Mouse (Mus musculus) lung, postnatal 36 days (tissue): ENCODE results near the gene Lep.

Source experiments
- DNase-seq: peaks from one replicate; pipeline ENCODE4 v3.0.0; 2022; ENCODE audit warnings: mixed read lengths

The Lep gene

GRCm38 (mm10) chr6:29059846-29060685, at the start of gene Lep:
Lep (plus strand) TSS chr6:29060220.
- no peak for DNase-seq

GRCm38 (mm10) chr6:29011651-29012050, 48.4 kb upstream of the Lep start:
- no peak for DNase-seq

GRCm38 (mm10) chr6:29013216-29013615, 46.8 kb upstream of the Lep start:
- no peak for DNase-seq

- no peak for DNase-seq
Measured at GRCm38 (mm10) chr6:29016891-29017412, 43.1 kb upstream of the Lep start.

- no peak for DNase-seq
Measured at GRCm38 (mm10) chr6:29019756-29020720, 40.0 kb upstream of the Lep start.

GRCm38 (mm10) chr6:29020937-29021336, 39.1 kb upstream of the Lep start:
- DNase-seq: no peak

GRCm38 (mm10) chr6:29021501-29021900, 38.5 kb upstream of the Lep start:
- DNase-seq: no peak

GRCm38 (mm10) chr6:29022115-29022514, 37.9 kb upstream of the Lep start:
- no peak for DNase-seq

- DNase-seq: peak; percentile 62
Measured at GRCm38 (mm10) chr6:29023206-29023967, 36.6 kb upstream of the Lep start.

- peak; percentile 49 for DNase-seq
Measured at GRCm38 (mm10) chr6:29024000-29024417, 36.0 kb upstream of the Lep start.

- no peak for DNase-seq
Measured at GRCm38 (mm10) chr6:29025796-29026482, 34.1 kb upstream of the Lep start.

GRCm38 (mm10) chr6:29026766-29027165, 33.3 kb upstream of the Lep start:
- DNase-seq: no peak

GRCm38 (mm10) chr6:29028129-29028528, 31.9 kb upstream of the Lep start:
- DNase-seq: no peak

- no peak for DNase-seq
Measured at GRCm38 (mm10) chr6:29029521-29029920, 30.5 kb upstream of the Lep start.

- DNase-seq: peak; percentile 75
Measured at GRCm38 (mm10) chr6:29031216-29031615, 28.8 kb upstream of the Lep start.

- no peak for DNase-seq
Measured at GRCm38 (mm10) chr6:29031704-29032310, 28.2 kb upstream of the Lep start.

- DNase-seq: no peak
Measured at GRCm38 (mm10) chr6:29032411-29032810, 27.6 kb upstream of the Lep start.

GRCm38 (mm10) chr6:29033981-29034646, 25.9 kb upstream of the Lep start:
- no peak for DNase-seq

- DNase-seq: no peak
Measured at GRCm38 (mm10) chr6:29036698-29037097, 23.3 kb upstream of the Lep start.

- DNase-seq: no peak
Measured at GRCm38 (mm10) chr6:29040266-29040665, 19.8 kb upstream of the Lep start.

GRCm38 (mm10) chr6:29044029-29044428, 16.0 kb upstream of the Lep start:
- DNase-seq: no peak
